Mouse (Mus musculus): ENCODE results near the gene Fgfbp3. TPM values are rescaled to one million over a fixed set of nuclear protein-coding genes. Genes with fewer than 3 reads are reported as not detected.
"Not testable (repeated sequence)": the region's sequence is repeated elsewhere in the genome, so short reads cannot be mapped to it uniquely, and the experiment has no call there.

Gene Fgfbp3
- polyA plus RNA-seq, 1 experiment from 2014 or later, result 10.7 TPM

GRCm38 (mm10) chr19:36878743-36879495 lies 40.5 kb downstream of the Fgfbp3 start:
- WGBS, result 82% methylated on average over 11 of the region's 11 CpGs

GRCm38 (mm10) chr19:36877329-36877728 lies 42.1 kb downstream of the Fgfbp3 start:
- DNase-seq (ENCODE audit: low spot score) (no peak), ATAC-seq (replicated peaks; ENCODE audit: insufficient number of reproducible peaks, low FRiP score, low TSS enrichment, low read depth) (no peak)
- no peak overlapping the region for H3K4me2 ChIP-seq (ENCODE audit: low read depth, low read length)
- H3K4me1 ChIP-seq (ENCODE audit: control insufficient read depth, insufficient read depth, low read length), result no peaks in the 10 kb centered on the region
- H3K9ac ChIP-seq (replicated peaks; ENCODE audit: low read length), result no peak overlapping the region
- no peak overlapping the region for H3K4me3 ChIP-seq (ENCODE audit: low read depth, low read length)
- no peak overlapping the region for H3K27ac ChIP-seq (replicated peaks; ENCODE audit: low read depth, low read length)
- H3K36me3 ChIP-seq (replicated peaks; ENCODE audit: control insufficient read depth, insufficient read depth, low read depth, low read length), result peaks cover 6% of the 10 kb centered on the region
- H3K27me3 ChIP-seq (ENCODE audit: control insufficient read depth, insufficient read depth, low read length), result no peaks in the 10 kb centered on the region
- no peaks in the 10 kb centered on the region for H3K9me3 ChIP-seq (replicated peaks; ENCODE audit: control insufficient read depth, low read length)

More at GRCm38 (mm10) chr19:36878743-36879495, 40.5 kb downstream of the Fgfbp3 start:
- H3K9ac ChIP-seq (replicated peaks; ENCODE audit: low read length), result no peak overlapping the region
- no peak overlapping the region for H3K4me3 ChIP-seq (ENCODE audit: low read depth, low read length)
- H3K9me3 ChIP-seq (replicated peaks; ENCODE audit: control insufficient read depth, low read length), result no peaks in the 10 kb centered on the region
- no peak for DNase-seq (ENCODE audit: low spot score)
- H3K27me3 ChIP-seq (ENCODE audit: control insufficient read depth, insufficient read depth, low read length), result no peaks in the 10 kb centered on the region
- ATAC-seq (replicated peaks; ENCODE audit: insufficient number of reproducible peaks, low FRiP score, low TSS enrichment, low read depth), result no peak
- no peak overlapping the region for H3K27ac ChIP-seq (replicated peaks; ENCODE audit: low read depth, low read length)
- no peak overlapping the region for H3K4me2 ChIP-seq (ENCODE audit: low read depth, low read length)
- peaks cover 6% of the 10 kb centered on the region for H3K36me3 ChIP-seq (replicated peaks; ENCODE audit: control insufficient read depth, insufficient read depth, low read depth, low read length)
- H3K4me1 ChIP-seq (ENCODE audit: control insufficient read depth, insufficient read depth, low read length), result no peaks in the 10 kb centered on the region

GRCm38 (mm10) chr19:36874651-36875050 lies 44.8 kb downstream of the Fgfbp3 start:
- 85% methylated on average over 2 of the region's 2 CpGs for WGBS
- Histone ChIP-seq H3K9me3 (replicated peaks; ENCODE audit: control insufficient read depth, low read length) (no peaks in the 10 kb centered on the region), H3K36me3 (replicated peaks; ENCODE audit: control insufficient read depth, insufficient read depth, low read depth, low read length) (peaks cover 6% of the 10 kb centered on the region), H3K9ac (replicated peaks; ENCODE audit: low read length) (no peak overlapping the region), H3K27ac (replicated peaks; ENCODE audit: low read depth, low read length) (no peak overlapping the region), H3K4me2 (ENCODE audit: low read depth, low read length) (no peak overlapping the region), H3K4me3 (ENCODE audit: low read depth, low read length) (no peak overlapping the region), H3K27me3 (ENCODE audit: control insufficient read depth, insufficient read depth, low read length) (no peaks in the 10 kb centered on the region), H3K4me1 (ENCODE audit: control insufficient read depth, insufficient read depth, low read length) (no peaks in the 10 kb centered on the region)
- DNase-seq (ENCODE audit: low spot score) (no peak), ATAC-seq (replicated peaks; ENCODE audit: insufficient number of reproducible peaks, low FRiP score, low TSS enrichment, low read depth) (no peak)

DNA sequence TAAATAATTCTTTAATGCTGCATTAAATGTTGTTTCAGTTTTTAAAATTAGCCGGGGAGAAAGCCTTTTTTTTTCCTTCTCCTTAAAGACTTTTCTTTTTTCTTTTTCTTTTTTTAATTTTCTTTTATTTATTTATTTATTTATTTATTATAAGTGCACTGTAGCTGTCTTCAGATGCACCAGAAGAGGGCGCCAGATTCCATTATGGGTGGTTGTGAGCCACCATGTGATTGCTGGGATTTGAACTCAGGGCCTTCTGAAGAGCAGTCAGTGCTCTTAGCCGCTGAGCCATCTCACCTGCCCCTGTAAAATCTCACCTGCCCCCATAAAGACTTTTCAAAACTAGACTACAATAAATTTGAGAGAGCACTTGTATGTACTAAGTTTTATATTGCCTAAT lies 50.7 kb downstream of the Fgfbp3 start:
- not testable (repeated sequence) for H3K9ac ChIP-seq (replicated peaks; ENCODE audit: low read length); H3K9me3 ChIP-seq (replicated peaks; ENCODE audit: control insufficient read depth, low read length); H3K4me3 ChIP-seq (ENCODE audit: low read depth, low read length); H3K4me1 ChIP-seq (ENCODE audit: control insufficient read depth, insufficient read depth, low read length); H3K4me2 ChIP-seq (ENCODE audit: low read depth, low read length); H3K27ac ChIP-seq (replicated peaks; ENCODE audit: low read depth, low read length); DNase-seq (ENCODE audit: low spot score); H3K27me3 ChIP-seq (ENCODE audit: control insufficient read depth, insufficient read depth, low read length); ATAC-seq (replicated peaks; ENCODE audit: insufficient number of reproducible peaks, low FRiP score, low TSS enrichment, low read depth)
- WGBS, result 74% methylated on average over 3 of the region's 3 CpGs
- peaks cover 15% of the 10 kb centered on the region for H3K36me3 ChIP-seq (replicated peaks; ENCODE audit: control insufficient read depth, insufficient read depth, low read depth, low read length)

Other genes with a start within 250 kb of the Fgfbp3 start
- 4.3 and 4.7 TPM in 2 replicates for gene Ppp1r3c, start 183.0 kb downstream of the Fgfbp3 start, polyA plus RNA-seq (2014; fragmentation: Nextera tagmentation; extraction: Ambion mirVana)
- gene Tnks2, start 85.4 kb downstream of the Fgfbp3 start, polyA plus RNA-seq (2014; fragmentation: Nextera tagmentation; extraction: Ambion mirVana), result 82.5 and 92.3 TPM in 2 replicates
- gene Btaf1, start 6.5 kb upstream of the Fgfbp3 start, polyA plus RNA-seq (2014; fragmentation: Nextera tagmentation; extraction: Ambion mirVana), result 16.5 and 17.9 TPM in 2 replicates